Mouse (Mus musculus) naive thymus-derived CD4-positive, alpha-beta T cell, adult 5 months (primary cell): ENCODE data around the gene Apol11a. TPM values are rescaled to one million over a fixed set of nuclear protein-coding genes. Genes with fewer than 3 reads are reported as not detected.

ENCODE experiments used
- polyA plus RNA-seq: library from polyadenylated mRNA; unstranded; fragments of 100-300 nt; shearing (Covaris generic); gene quantifications from one replicate; pipeline ENCODE4 v1.2.1, GENCODE M21; 2017

The Apol11a gene
- not detected for polyA plus RNA-seq

DNA sequence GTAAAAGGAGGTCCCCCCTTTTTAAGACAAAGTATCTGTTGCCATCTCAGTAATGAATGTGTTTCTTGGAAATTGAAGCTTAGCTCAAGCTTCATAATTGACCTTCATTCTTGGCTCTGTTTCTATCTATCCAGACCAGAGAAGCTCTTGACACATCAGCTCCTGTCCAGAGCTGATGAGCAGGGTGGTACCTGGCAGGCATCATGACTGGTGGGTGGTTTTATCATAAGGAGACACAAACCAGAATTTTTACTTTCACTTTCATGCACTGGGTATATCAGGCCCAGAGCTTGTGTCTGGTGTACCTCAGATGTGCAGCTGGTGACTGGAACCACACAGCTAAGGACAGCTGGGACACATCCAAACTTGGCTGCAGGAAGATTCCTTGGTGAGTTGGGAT lies at the start of gene Apol11a:
Gene Apol11a (plus strand): TSS at position 306 of the 400 bp plus-strand sequence.

DNA sequence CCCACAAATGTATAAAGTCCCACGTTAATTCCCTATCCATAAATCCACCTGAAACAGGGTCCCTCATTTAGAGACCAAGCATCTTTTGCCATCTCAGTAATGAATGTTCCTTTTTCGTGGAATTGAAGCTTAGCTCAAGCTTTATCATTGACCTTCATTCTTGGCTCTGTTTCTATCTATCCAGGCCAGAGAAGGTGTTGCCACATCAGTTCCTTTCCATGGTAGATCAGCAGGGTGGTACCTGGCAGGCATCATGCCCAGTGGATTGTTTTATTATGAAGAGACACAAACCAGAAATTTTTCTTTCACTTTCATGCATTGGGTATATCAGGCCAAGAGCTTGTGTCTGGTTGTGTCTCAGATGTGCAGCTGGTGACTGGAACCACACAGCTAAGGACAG lies 31.4 kb upstream of the Apol11a start, which contains the start of gene Apol10a:
Gene Apol10a (plus strand): TSS at position 355 of the 400 bp plus-strand sequence.

DNA sequence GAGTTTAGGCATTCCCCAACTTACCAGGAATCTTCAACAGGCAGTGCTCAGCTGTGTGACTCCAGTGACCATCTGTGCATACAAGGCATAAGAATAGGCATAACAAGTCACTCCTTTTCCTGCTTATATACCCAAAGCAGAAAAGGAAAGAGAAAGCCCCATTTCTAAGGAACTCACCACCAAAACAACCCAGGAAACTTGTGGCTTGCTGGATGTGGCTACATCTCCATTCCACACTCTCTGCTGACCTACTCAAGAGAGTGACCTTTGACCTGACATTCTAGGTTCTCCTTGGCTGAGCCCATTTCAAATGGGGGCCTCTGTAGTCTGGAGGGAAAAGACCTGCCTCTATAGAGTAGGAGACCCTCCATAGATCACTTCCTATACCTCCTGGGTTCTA lies 25.1 kb downstream of the Apol11a start, which contains the start of gene Apol7c:
Gene Apol7c (minus strand): TSS at position 101 of the 400 bp plus-strand sequence.

DNA sequence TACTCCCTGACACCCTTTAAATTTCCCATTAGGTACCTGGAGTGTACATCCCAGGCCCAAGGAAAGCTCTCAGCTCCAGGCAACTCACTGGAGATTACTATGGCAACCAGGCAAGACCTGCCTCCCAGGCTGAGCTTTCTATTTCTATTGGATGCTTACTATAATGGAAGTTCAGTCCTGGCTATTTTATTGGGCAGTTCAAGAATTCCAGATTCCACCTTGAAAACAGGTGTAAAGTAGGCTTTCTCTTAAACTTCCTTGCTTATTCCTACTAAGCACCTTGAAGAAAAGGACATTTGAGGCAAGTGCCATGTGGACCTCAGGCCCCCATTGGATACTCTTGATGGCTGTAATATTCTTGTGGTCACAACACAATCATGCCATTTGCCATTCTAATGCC lies 53.7 kb downstream of the Apol11a start, which contains the start of gene 1700025B11Rik:
Gene 1700025B11Rik (minus strand): TSS at position 101 of the 400 bp plus-strand sequence.

Other genes with a start within 250 kb of the Apol11a start
- not detected for gene Rbfox2, start 201.3 kb upstream of the Apol11a start, polyA plus RNA-seq
- not detected for gene Apol7a, start 109.2 kb upstream of the Apol11a start, polyA plus RNA-seq
- gene Apol9a, start 97.1 kb upstream of the Apol11a start, polyA plus RNA-seq = 0.61 TPM
- 0.57 TPM for gene Apol7b, start 60.8 kb upstream of the Apol11a start, polyA plus RNA-seq
- gene Apol10a, start 31.2 kb upstream of the Apol11a start, polyA plus RNA-seq = not detected
- gene Apol7c, start 25.0 kb downstream of the Apol11a start, polyA plus RNA-seq = not detected
- not detected for gene 1700025B11Rik, start 53.6 kb downstream of the Apol11a start, polyA plus RNA-seq
- 0.63 TPM for gene Apol10b, start 87.9 kb downstream of the Apol11a start, polyA plus RNA-seq
- gene Gm36245, start 91.0 kb downstream of the Apol11a start, polyA plus RNA-seq = not detected
- not detected for gene Apol11b, start 135.0 kb downstream of the Apol11a start, polyA plus RNA-seq
- gene Apol7e, start 190.6 kb downstream of the Apol11a start, polyA plus RNA-seq = 142 TPM
- gene Apol9b, start 220.8 kb downstream of the Apol11a start, polyA plus RNA-seq = 0.91 TPM
- gene Apol8, start 248.7 kb downstream of the Apol11a start, polyA plus RNA-seq = not detected